ENCODE assay signal across 8 mouse cellular contexts in genomic region chr15:6873807-6874600, GRCm38 (mm10). TPM values are rescaled to one million over a fixed set of nuclear protein-coding genes. Genes with fewer than 3 reads are reported as not detected.
DNase-seq lines count a peak whose midpoint lies in the region; ATAC-seq and TF ChIP-seq lines count a peak whose summit lies in the region.

No protein-coding gene starts in this region.

- H3K27ac ChIP-seq in thymus, adult 2 months (ENCODE audit: control insufficient read depth, insufficient read depth, low read length): no peak overlapping the region
- H3K27ac ChIP-seq in forebrain, embryonic 14.5 days (ENCODE audit: low read depth, low read length): no peak overlapping the region
- H3K27ac ChIP-seq in limb, embryonic 11.5 days (replicated peaks; ENCODE audit: low read depth, low read length): no peak overlapping the region
- H3K27ac ChIP-seq in midbrain, embryonic 12.5 days (replicated peaks): no peak overlapping the region

- H3K9ac ChIP-seq in forebrain, embryonic 14.5 days (ENCODE audit: low read length): peak overlapping the region; percentile 40
- peak overlapping the region; percentile 47 for H3K9ac ChIP-seq in limb, embryonic 11.5 days (ENCODE audit: low read length)
- peak overlapping the region; percentile 46 for H3K9ac ChIP-seq in midbrain, embryonic 12.5 days (replicated peaks)

- WGBS in thymus, adult 2 months: 5% methylated on average over 52 of the region's 52 CpGs
- 1% methylated on average over 52 of the region's 52 CpGs for WGBS in forebrain, embryonic 14.5 days
- 1% methylated on average over 52 of the region's 52 CpGs for WGBS in limb, embryonic 11.5 days
- under 1% methylated on average over 52 of the region's 52 CpGs for whole genome bisulfite sequencing in midbrain, embryonic 12.5 days

- peak overlapping the region; percentile 34 for H3K4me3 ChIP-seq in thymus, adult 2 months (ENCODE audit: control insufficient read depth, insufficient read depth, low read length)
- H3K4me3 ChIP-seq in forebrain, embryonic 14.5 days (ENCODE audit: low read depth, low read length): peak overlapping the region; percentile 34
- H3K4me3 ChIP-seq in limb, embryonic 11.5 days (ENCODE audit: low read depth, low read length): peak overlapping the region; percentile 43
- H3K4me3 ChIP-seq in midbrain, embryonic 12.5 days: peak overlapping the region; percentile 39

- H3K36me3 ChIP-seq in thymus, adult 2 months (ENCODE audit: control insufficient read depth, insufficient read depth, low read length): no peaks in the 10 kb centered on the region
- H3K36me3 ChIP-seq in forebrain, embryonic 14.5 days (ENCODE audit: control insufficient read depth, insufficient read depth, low read length): no peaks in the 10 kb centered on the region
- no peaks in the 10 kb centered on the region for H3K36me3 ChIP-seq in limb, embryonic 11.5 days (ENCODE audit: control insufficient read depth, insufficient read depth, low read length)
- no peaks in the 10 kb centered on the region for H3K36me3 ChIP-seq in midbrain, embryonic 12.5 days

- DNase-seq in thymus, adult 2 months: no peak
- no peak for DNase-seq in thymus, postnatal 14 days
- DNase-seq in forebrain, embryonic 14.5 days (ENCODE audit: low spot score): peak; percentile 23
- DNase-seq in heart, postnatal 4 days: peak; percentile 85
- DNase-seq in limb, embryonic 11.5 days (ENCODE audit: low spot score): peak; percentile 61
- DNase-seq in urinary bladder, postnatal 14 days (ENCODE audit: low spot score): peak; percentile 87
- DNase-seq in right cerebral cortex, adult 2 months (ENCODE audit: low spot score in 2 of 2): no peak

- no peaks in the 10 kb centered on the region for H3K9me3 ChIP-seq in forebrain, embryonic 14.5 days (replicated peaks; ENCODE audit: control insufficient read depth, low read length)
- no peaks in the 10 kb centered on the region for H3K9me3 ChIP-seq in limb, embryonic 11.5 days (ENCODE audit: control insufficient read depth, low read length)
- H3K9me3 ChIP-seq in midbrain, embryonic 12.5 days: no peaks in the 10 kb centered on the region

- H3K4me1 ChIP-seq in thymus, adult 2 months (replicated peaks; ENCODE audit: control insufficient read depth, insufficient read depth, low read length): no peaks in the 10 kb centered on the region
- H3K4me1 ChIP-seq in forebrain, embryonic 14.5 days (ENCODE audit: control insufficient read depth, insufficient read depth, low read length): peaks cover 5% of the 10 kb centered on the region; the same call in 1 of the 2 replicates
- 0 out of 2 replicates have a peak, but pooled peaks cover 2% of the 10 kb centered on the region for H3K4me1 ChIP-seq in limb, embryonic 11.5 days (ENCODE audit: control insufficient read depth, insufficient read depth, low read length)
- peaks cover 11% of the 10 kb centered on the region; the same call in 1 of the 2 replicates for H3K4me1 ChIP-seq in midbrain, embryonic 12.5 days

- no peak for TF ChIP-seq CTCF in thymus, adult 2 months (IDR thresholded peaks at IDR 0.05; ENCODE audit: borderline replicate concordance, control insufficient read depth, extremely low read depth, insufficient read depth, low read length, poor library complexity)

- H3K4me2 ChIP-seq in forebrain, embryonic 14.5 days (ENCODE audit: low read length): peak overlapping the region; percentile 59
- H3K4me2 ChIP-seq in limb, embryonic 11.5 days (ENCODE audit: low read depth, severe bottlenecking): peak overlapping the region; percentile 88
- H3K4me2 ChIP-seq in midbrain, embryonic 12.5 days (replicated peaks): peak overlapping the region; percentile 59

- ATAC-seq in forebrain, embryonic 14.5 days: peak; percentile 54; the same call in 1 of the 2 replicates
- ATAC-seq in limb, embryonic 11.5 days (ENCODE audit: insufficient number of reproducible peaks, low FRiP score, low TSS enrichment, low read depth): 0 out of 2 replicates have a peak, but pooled peaks have one; percentile 31
- peak; percentile 56; the same call in 1 of the 2 replicates for ATAC-seq in midbrain, embryonic 12.5 days (ENCODE audit: low FRiP score, low read depth)

- H3K27me3 ChIP-seq in thymus, adult 2 months (ENCODE audit: control insufficient read depth, insufficient read depth, low read length): peaks cover 10% of the 10 kb centered on the region; the same call in 1 of the 2 replicates
- peaks cover 31% of the 10 kb centered on the region for H3K27me3 ChIP-seq in forebrain, embryonic 14.5 days (replicated peaks; ENCODE audit: control insufficient read depth, insufficient read depth, low read length)
- peaks cover 15% of the 10 kb centered on the region for H3K27me3 ChIP-seq in limb, embryonic 11.5 days (ENCODE audit: control insufficient read depth, insufficient read depth, low read length)
- peaks cover 59% of the 10 kb centered on the region for H3K27me3 ChIP-seq in midbrain, embryonic 12.5 days

- TF ChIP-seq POLR2A in thymus, adult 2 months (IDR thresholded peaks at IDR 0.05; ENCODE audit: control insufficient read depth, extremely low read depth, insufficient read depth, low read length, poor library complexity): no peak

RNA-seq across cellular contexts. Expression of gene Osmr, which starts 0.8 kb away (rescaled TPM):
- 4.3 and 5.2 TPM in 2 replicates for polyA plus RNA-seq in thymus, adult 2 months (2012; rRNA removed)
- polyA plus RNA-seq in forebrain, embryonic 14.5 days (2014; fragmentation: Nextera tagmentation; extraction: Ambion mirVana): 1.5 and 2.0 TPM in 2 replicates
- 1 to 10 TPM; 7.7 to 8.4 TPM for total RNA-seq in heart, postnatal 4 days (2021)
- 0.72 and 0.78 TPM in 2 replicates for polyA plus RNA-seq in limb, embryonic 11.5 days (2014; fragmentation: Nextera tagmentation; extraction: Ambion mirVana)
- 0.70 and 0.80 TPM in 2 replicates for polyA plus RNA-seq in midbrain, embryonic 12.5 days (2016; fragmentation: Nextera tagmentation; extraction: Ambion mirVana)

Comparison
In these comparisons a context has a peak if more than half of its experiments do, and no peak if none do; other contexts are left out.
1. DNase-seq: peak in forebrain, embryonic 14.5 days (single experiment), heart, postnatal 4 days (single experiment), limb, embryonic 11.5 days (single experiment) and urinary bladder, postnatal 14 days (single experiment); none in thymus, adult 2 months (single experiment), thymus, postnatal 14 days (single experiment) and right cerebral cortex, adult 2 months (0 of 2).
2. Peak in every context shown above with its lines, with median percentiles within 50 percentile points of each other: H3K4me3 ChIP-seq, ATAC-seq, H3K4me2 ChIP-seq and H3K9ac ChIP-seq.